Mouse (Mus musculus): ENCODE results near the gene Jund.

DNA sequence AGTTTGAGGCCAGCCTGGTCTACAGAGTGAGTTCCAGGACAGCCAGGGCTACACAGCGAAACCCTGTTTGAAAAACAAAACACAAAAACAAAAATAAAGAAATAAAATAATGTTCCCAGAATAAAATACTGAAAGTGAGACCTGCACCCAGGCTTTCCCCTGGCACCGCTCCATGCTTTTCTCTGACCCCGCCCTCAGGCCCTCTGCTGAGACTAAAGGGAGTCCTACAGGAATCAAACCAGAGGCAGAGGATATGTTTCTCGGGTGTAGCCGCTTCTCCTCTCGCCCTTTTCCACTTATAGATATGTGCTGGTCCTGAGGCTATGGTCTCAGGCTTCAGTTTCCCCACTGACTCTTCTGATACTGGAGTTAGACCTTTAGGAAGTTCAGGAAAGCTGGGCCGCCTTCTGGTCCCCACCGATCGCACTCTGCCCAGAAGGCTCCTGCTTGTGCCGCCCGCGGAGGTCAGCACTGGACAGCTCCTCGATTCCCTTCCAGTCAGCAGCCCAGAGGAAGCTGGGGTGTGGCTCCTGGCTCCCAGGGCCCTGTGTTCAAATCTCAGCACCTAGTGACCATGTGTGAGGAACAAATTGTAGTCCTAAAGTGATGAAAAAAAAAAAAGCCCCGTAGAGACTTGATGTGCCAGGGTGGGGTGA lies 27.2 kb downstream of the Jund start:
- TF ChIP-seq CTCF (IDR thresholded peaks at IDR 0.05; ENCODE audit: low read depth, low read length) (no peak), POLR2A (IDR thresholded peaks at IDR 0.05; ENCODE audit: borderline replicate concordance, low read depth, low read length) (no peak)

Measured in bone marrow macrophage, adult 2 months (primary cell).